Mouse (Mus musculus) CH12.LX (cell line): ENCODE results near the gene S100z. TPM values are rescaled to one million over a fixed set of nuclear protein-coding genes. Genes with fewer than 3 reads are reported as not detected.

Experiments
- DNase-seq: peaks from one replicate; pipeline ENCODE4 v3.0.0-alpha.2; 2013; ENCODE audit errors: extremely low read depth
- H3K27ac ChIP-seq: 2 replicates; pipeline ENCODE4 v1.5.1; 2012; ENCODE audit warnings: low read depth, mild to moderate bottlenecking, control low read depth, moderate library complexity; ENCODE audit not compliant: insufficient read depth
- H3K27me3 ChIP-seq: replicated peaks from 2 replicates; pipeline ENCODE3; 2012; ENCODE audit warnings: inconsistent platforms
- H3K36me3 ChIP-seq, 2 experiments: replicated peaks in 1 of 2; 2 replicates each; pipeline versions ENCODE3 to v1.6.1; 2012; ENCODE audit warnings: inconsistent platforms in 1 of 2, low read length in 1 of 2, mild to moderate bottlenecking in 1 of 2, mixed read lengths in 1 of 2, moderate library complexity in 1 of 2; ENCODE audit not compliant: control insufficient read depth in 1 of 2, insufficient read depth in 1 of 2
- H3K4me1 ChIP-seq, 2 experiments: 2 replicates each; pipeline ENCODE4 v1.6.1; 2012; ENCODE audit warnings: inconsistent platforms in 1 of 2, moderate library complexity in 1 of 2; ENCODE audit not compliant: insufficient read depth in 2 of 2, control insufficient read depth in 1 of 2
- H3K4me2 ChIP-seq: 2 replicates; pipeline ENCODE4 v1.6.1; 2012; ENCODE audit warnings: low read depth, mild to moderate bottlenecking, control low read depth; ENCODE audit not compliant: poor library complexity, insufficient read depth, severe bottlenecking
- H3K4me3 ChIP-seq, 3 experiments: fragments of 150-350 bp in 1 of 3; sonication (generic) in 1 of 3; replicated peaks in 1 of 3; 2 replicates each; pipeline versions ENCODE3 to v1.5.1; 2011 to 2012; ENCODE audit warnings: low read depth in 2 of 3, low read length in 2 of 3, mild to moderate bottlenecking in 2 of 3, moderate library complexity in 2 of 3, control low read depth in 1 of 3, improper control_type of control experiment in 1 of 3, inconsistent platforms in 1 of 3, mixed read lengths in 1 of 3; ENCODE audit not compliant: poor library complexity in 1 of 3
- H3K79me2 ChIP-seq: replicated peaks from 2 replicates; pipeline ENCODE4 v1.6.1; 2012; ENCODE audit warnings: mild to moderate bottlenecking, moderate library complexity; ENCODE audit not compliant: control insufficient read depth, poor library complexity, insufficient read depth, severe bottlenecking; ENCODE audit errors: extremely low read depth
- H3K9ac ChIP-seq: 2 replicates; pipeline ENCODE4 v1.6.1; 2012; ENCODE audit warnings: low read depth, mild to moderate bottlenecking, control low read depth, moderate library complexity; ENCODE audit not compliant: insufficient read depth
- H3K9me3 ChIP-seq: replicated peaks from 2 replicates; pipeline ENCODE3; 2012; ENCODE audit warnings: low read length, inconsistent platforms, mixed read lengths
- BHLHE40 ChIP-seq: IDR thresholded peaks from 2 replicates; pipeline ENCODE4 v1.6.1; 2011; ENCODE audit warnings: mild to moderate bottlenecking, low read depth, low read length, improper control_type of control experiment
- CHD2 ChIP-seq: IDR thresholded peaks from 2 replicates; pipeline ENCODE4 v1.6.1; 2011; ENCODE audit warnings: low read length, improper control_type of control experiment
- CTCF ChIP-seq, 2 experiments: IDR thresholded peaks in 1 of 2; conservative IDR thresholded peaks in 1 of 2; 2 replicates each; pipeline ENCODE4 v1.5.1; 2011 to 2012; ENCODE audit warnings: low read depth in 2 of 2, low read length in 2 of 2, improper control_type of control experiment in 1 of 2, inconsistent platforms in 1 of 2, mild to moderate bottlenecking in 1 of 2, moderate library complexity in 1 of 2
- E2F4 ChIP-seq: IDR thresholded peaks from 2 replicates; pipeline ENCODE4 v1.6.1; 2011; ENCODE audit warnings: low read depth, low read length, improper control_type of control experiment; ENCODE audit not compliant: insufficient replicate concordance
- EP300 ChIP-seq: IDR thresholded peaks from 2 replicates; pipeline ENCODE4 v1.6.1; 2011; ENCODE audit warnings: low read length, improper control_type of control experiment
- ETS1 ChIP-seq: conservative IDR thresholded peaks from 2 replicates; pipeline ENCODE4 v1.6.1; 2012; ENCODE audit warnings: low read depth, mild to moderate bottlenecking, inconsistent platforms, low read length, improper control_type of control experiment, moderate library complexity
- IRF4 ChIP-seq: IDR thresholded peaks from 2 replicates; pipeline ENCODE4 v1.6.1; 2014; ENCODE audit warnings: low read depth, mild to moderate bottlenecking, inconsistent platforms, low read length, improper control_type of control experiment
- JUN ChIP-seq: IDR thresholded peaks from 2 replicates; pipeline ENCODE4 v1.6.1; 2011; ENCODE audit warnings: low read depth, mild to moderate bottlenecking, low read length, improper control_type of control experiment, moderate library complexity; ENCODE audit not compliant: insufficient read depth
- JUND ChIP-seq: conservative IDR thresholded peaks from 2 replicates; pipeline ENCODE4 v1.6.1; 2011; ENCODE audit warnings: low read depth, low read length, improper control_type of control experiment
- MAFK ChIP-seq: IDR thresholded peaks from 2 replicates; pipeline ENCODE4 v1.6.1; 2011; ENCODE audit warnings: low read length, improper control_type of control experiment; ENCODE audit not compliant: insufficient replicate concordance
- MAX ChIP-seq: IDR thresholded peaks from 2 replicates; pipeline ENCODE4 v1.6.1; 2011; ENCODE audit warnings: low read length, improper control_type of control experiment
- MAZ ChIP-seq: IDR thresholded peaks from 2 replicates; pipeline ENCODE4 v1.6.1; 2012; ENCODE audit warnings: low read depth, mild to moderate bottlenecking, inconsistent platforms, low read length, improper control_type of control experiment, moderate library complexity
- MEF2A ChIP-seq: IDR thresholded peaks from 2 replicates; pipeline ENCODE4 v1.6.1; 2014; ENCODE audit warnings: low read depth, mild to moderate bottlenecking, inconsistent platforms, low read length, improper control_type of control experiment, borderline replicate concordance
- MXI1 ChIP-seq: IDR thresholded peaks from 2 replicates; pipeline ENCODE4 v1.6.1; 2011; ENCODE audit warnings: mild to moderate bottlenecking, low read depth, low read length, improper control_type of control experiment
- MYC ChIP-seq: IDR thresholded peaks from 2 replicates; pipeline ENCODE4 v1.6.1; 2011; ENCODE audit warnings: low read depth, mild to moderate bottlenecking, improper control_type of control experiment, low read length
- NRF1 ChIP-seq: IDR thresholded peaks from 2 replicates; pipeline ENCODE4 v1.6.1; 2014; ENCODE audit warnings: low read depth, mild to moderate bottlenecking, inconsistent platforms, low read length, improper control_type of control experiment, moderate library complexity
- POLR2AphosphoS2 ChIP-seq: IDR thresholded peaks from 2 replicates; pipeline ENCODE4 v1.6.1; 2011; ENCODE audit warnings: low read depth, low read length, improper control_type of control experiment
- RCOR1 ChIP-seq: conservative IDR thresholded peaks from 2 replicates; pipeline ENCODE4 v1.6.1; 2012; ENCODE audit warnings: low read depth, mild to moderate bottlenecking, inconsistent platforms, low read length, improper control_type of control experiment
- SIN3A ChIP-seq: IDR thresholded peaks from 2 replicates; pipeline ENCODE4 v1.6.1; 2012; ENCODE audit warnings: low read length, improper control_type of control experiment, inconsistent platforms
- TCF12 ChIP-seq: IDR thresholded peaks from 2 replicates; pipeline ENCODE4 v1.6.1; 2014; ENCODE audit warnings: low read depth, mild to moderate bottlenecking, inconsistent platforms, low read length, improper control_type of control experiment
- UBTF ChIP-seq: IDR thresholded peaks from 2 replicates; pipeline ENCODE4 v1.6.1; 2012; ENCODE audit warnings: low read depth, mild to moderate bottlenecking, inconsistent platforms, low read length, improper control_type of control experiment, moderate library complexity
- ZC3H11A ChIP-seq: IDR thresholded peaks from 2 replicates; pipeline ENCODE4 v1.6.1; 2012; ENCODE audit warnings: low read depth, mild to moderate bottlenecking, inconsistent platforms, low read length, improper control_type of control experiment
- ZKSCAN1 ChIP-seq: IDR thresholded peaks from 2 replicates; pipeline ENCODE4 v1.6.1; 2012; ENCODE audit warnings: low read depth, inconsistent platforms, low read length, improper control_type of control experiment, borderline replicate concordance
- ZMIZ1 ChIP-seq: IDR thresholded peaks from 2 replicates; pipeline ENCODE4 v1.6.1; 2012; ENCODE audit warnings: low read depth, mild to moderate bottlenecking, inconsistent platforms, low read length, improper control_type of control experiment
- ZNF384 ChIP-seq: IDR thresholded peaks from 2 replicates; pipeline ENCODE4 v1.6.1; 2012; ENCODE audit warnings: low read depth, low read length, improper control_type of control experiment, inconsistent platforms
- dilution Hi-C: fragments of 300-500 bp; cut with MboI; formaldehyde crosslinking; loops from 2 replicates; pipeline ENCODE4 v1.14.3; 2020; ENCODE audit warnings: low sequenced_read_pairs; ENCODE audit not compliant: extremely low pct_unique_long_range_greater_than_20kb, extremely low pct_ligation_motif_present
- in situ Hi-C: fragments of 300-500 bp; cut with MboI; formaldehyde crosslinking; loops from 3 replicates; pipeline ENCODE4 v1.14.3; 2019; ENCODE audit warnings: low sequenced_read_pairs, low pct_ligation_motif_present, low pct_unique_long_range_greater_than_20kb, mixed read lengths
- polyA plus RNA-seq: library from polyadenylated mRNA; unstranded; fragments of >175 nt; gene quantifications from 2 replicates; pipeline ENCODE4 v1.2.1, GENCODE M21; 2012; ENCODE audit warnings: low read depth; ENCODE audit not compliant: insufficient read length
- total RNA-seq, 2 experiments: library from RNA; depleted of rRNA; stranded (reverse); fragments of 300-350 nt in 1 of 2; fragments of >200 nt in 1 of 2; gene quantifications; 2 replicates each; pipeline ENCODE4 v1.2.3; 2012 to 2014

The S100z gene
- total and polyA plus RNA-seq, 3 experiments: not detected

GRCm38 (mm10) chr13:95496601-95497000, 18.1 kb upstream of the S100z start:
- DNase-seq: no peak
- H3K4me2 ChIP-seq: no peak overlapping the region
- peaks cover 29% of the 10 kb centered on the region for H3K27me3 ChIP-seq
- in situ Hi-C loops: no loop called here
- peaks cover 11 to 24% of the 10 kb centered on the region in 2 experiments for H3K4me1 ChIP-seq
- no peaks in the 10 kb centered on the region for H3K79me2 ChIP-seq
- H3K36me3 ChIP-seq: no peaks in the 10 kb centered on the region
- dilution Hi-C loops: no loop called here
- H3K27ac ChIP-seq: no peak overlapping the region
- H3K9me3 ChIP-seq: no peaks in the 10 kb centered on the region
- H3K4me3 ChIP-seq: no peak overlapping the region
- no peak overlapping the region for H3K9ac ChIP-seq
- TF ChIP-seq MAFK (no peak), POLR2AphosphoS2 (no peak)

- no peaks in the 10 kb centered on the region for H3K79me2 ChIP-seq
- H3K9ac ChIP-seq: no peak overlapping the region
- DNase-seq: peak; percentile 69
- no peaks in the 10 kb centered on the region for H3K36me3 ChIP-seq
- in situ Hi-C loops: no loop called here
- H3K4me1 ChIP-seq: peaks cover 11 to 24% of the 10 kb centered on the region in 2 experiments
- H3K4me3 ChIP-seq: no peak overlapping the region
- dilution Hi-C loops: no loop called here
- peak overlapping the region; percentile 79 for H3K4me2 ChIP-seq
- TF ChIP-seq EP300: peak; percentile 97
- 0 out of 2 replicates have a peak, but pooled peaks have one; percentile 50 for TF ChIP-seq TCF12
- TF ChIP-seq CHD2: peak; percentile 71; the same call in 1 of the 2 replicates
- TF ChIP-seq NRF1: peak; percentile 82
- TF ChIP-seq ZC3H11A: no peak
- TF ChIP-seq MAX: peak; percentile 14; the same call in 1 of the 2 replicates
- TF ChIP-seq RCOR1: peak; percentile 98
- TF ChIP-seq ZKSCAN1: no peak
- peak; percentile 92 for TF ChIP-seq MEF2A
- peak; percentile 55; the same call in 1 of the 2 replicates for TF ChIP-seq JUN
- TF ChIP-seq MAFK: peak; percentile 75
- TF ChIP-seq CTCF (conservative IDR thresholded peaks at IDR 0.05 in 1 of 2, IDR thresholded peaks at IDR 0.05 in 1 of 2; ENCODE audit: low read depth in 2 of 2, low read length in 2 of 2): no peak
- TF ChIP-seq ZNF384: peak; percentile 98
- TF ChIP-seq JUND: peak; percentile 85
- peak; percentile 56; the same call in 1 of the 2 replicates for TF ChIP-seq MYC
- TF ChIP-seq ETS1: peak; percentile 85
- peak; percentile 18; the same call in 1 of the 2 replicates for TF ChIP-seq MXI1
- TF ChIP-seq E2F4: 0 out of 2 replicates have a peak, but pooled peaks have one; percentile 4
- TF ChIP-seq ZMIZ1: no peak
- peak; percentile 79 for TF ChIP-seq SIN3A
- no peak for TF ChIP-seq MAZ
- TF ChIP-seq BHLHE40: peak; percentile 78
- 0 out of 2 replicates have a peak, but pooled peaks have one; percentile 56 for TF ChIP-seq UBTF
- TF ChIP-seq IRF4: peak; percentile 98
- peaks cover 34% of the 10 kb centered on the region for H3K27me3 ChIP-seq
- no peak overlapping the region for H3K27ac ChIP-seq
- H3K9me3 ChIP-seq: no peaks in the 10 kb centered on the region
Measured at GRCm38 (mm10) chr13:95494812-95495211, 16.3 kb upstream of the S100z start.
